Mouse (Mus musculus) midbrain, embryonic 13.5 days (tissue): Measurements from ENCODE around the gene Pcbp1. TPM values are rescaled to one million over a fixed set of nuclear protein-coding genes. Genes with fewer than 3 reads are reported as not detected.
"Not testable (repeated sequence)": the region's sequence is repeated elsewhere in the genome, so short reads cannot be mapped to it uniquely, and the experiment has no call there.

ENCODE experiments used
- ATAC-seq: fragments of 200-750 bp; cut with Nextera tagmentation; 2 replicates; pipeline ENCODE4 v1.8.0; 2017; ENCODE audit warnings: mild to moderate bottlenecking, moderate TSS enrichment, moderate library complexity
- H3K27ac ChIP-seq: fragments of 300-500 bp; sonication (generic); 2 replicates; pipeline ENCODE4 v1.5.1; 2015; ENCODE audit warnings: inconsistent platforms, mild to moderate bottlenecking, moderate library complexity
- H3K27me3 ChIP-seq: fragments of 300-500 bp; sonication (generic); 2 replicates; pipeline ENCODE4 v1.6.1; 2015; ENCODE audit warnings: mild to moderate bottlenecking, inconsistent platforms
- H3K36me3 ChIP-seq: fragments of 300-500 bp; sonication (generic); 2 replicates; pipeline ENCODE4 v1.6.1; 2015; ENCODE audit warnings: mild to moderate bottlenecking, inconsistent platforms
- H3K4me1 ChIP-seq: fragments of 300-500 bp; sonication (generic); replicated peaks from 2 replicates; pipeline ENCODE4 v1.6.1; 2015; ENCODE audit warnings: inconsistent platforms
- H3K4me2 ChIP-seq: fragments of 300-500 bp; sonication (generic); replicated peaks from 2 replicates; pipeline ENCODE4 v1.6.1; 2015; ENCODE audit warnings: moderate library complexity, mild to moderate bottlenecking, inconsistent platforms
- H3K4me3 ChIP-seq: fragments of 300-500 bp; sonication (generic); replicated peaks from 2 replicates; pipeline ENCODE4 v1.5.1; 2015; ENCODE audit warnings: mild to moderate bottlenecking, inconsistent platforms
- H3K9ac ChIP-seq: fragments of 300-500 bp; sonication (generic); replicated peaks from 2 replicates; pipeline ENCODE4 v1.6.1; 2015; ENCODE audit warnings: mild to moderate bottlenecking, inconsistent platforms
- H3K9me3 ChIP-seq: fragments of 300-500 bp; sonication (generic); 2 replicates; pipeline ENCODE4 v1.6.1; 2016; ENCODE audit warnings: mild to moderate bottlenecking, inconsistent platforms
- WGBS: fragments of 180-500 bp; shearing (Covaris S2); methylation state at CpG from one replicate; pipeline ENCODE4 v1.1.7; 2015; 5-methylcytosine and 5-hydroxymethylcytosine counted together
- polyA plus RNA-seq: library from polyadenylated mRNA; unstranded; fragments of >200 nt; fragmentation: Nextera tagmentation; extraction: Ambion mirVana; gene quantifications from 2 replicates; pipeline ENCODE4 v1.2.1, GENCODE M21; 2015

Gene Pcbp1
- 246 and 342 TPM in 2 replicates for polyA plus RNA-seq

GRCm38 (mm10) chr6:86526032-86526960 lies at the start of gene Pcbp1:
Gene Pcbp1, minus strand, starts transcription at chr6:86526321.
- Histone ChIP-seq H3K9ac (peak within 1 kb of the TSS; percentile 98), H3K9me3 (no peaks in the 10 kb centered on the region), H3K27me3 (no peaks in the 10 kb centered on the region), H3K4me3 (peak within 1 kb of the TSS; percentile 91), H3K4me2 (peak within 1 kb of the TSS; percentile 95), H3K4me1 (peaks cover 31% of the 10 kb centered on the region), H3K36me3 (peaks cover 27% of the 10 kb centered on the region), H3K27ac (peak within 1 kb of the TSS; percentile 100)
- peak; percentile 83 for ATAC-seq
- WGBS = under 1% methylated on average over 97 of the region's 120 CpGs

- no peak overlapping the region for H3K4me2 ChIP-seq
- H3K27ac ChIP-seq = no peak overlapping the region
- H3K4me3 ChIP-seq = no peak overlapping the region
- no peaks in the 10 kb centered on the region for H3K9me3 ChIP-seq
- H3K9ac ChIP-seq = no peak overlapping the region
- WGBS = 94% methylated on average over 3 of the region's 3 CpGs
- no peaks in the 10 kb centered on the region for H3K36me3 ChIP-seq
- no peak for ATAC-seq
- no peaks in the 10 kb centered on the region for H3K27me3 ChIP-seq
- peaks cover 5% of the 10 kb centered on the region; the same call in 1 of the 2 replicates for H3K4me1 ChIP-seq
Observed at GRCm38 (mm10) chr6:86574495-86574894, 48.4 kb upstream of the Pcbp1 start.

- no peaks in the 10 kb centered on the region for H3K27me3 ChIP-seq
- no peaks in the 10 kb centered on the region for H3K9me3 ChIP-seq
- peaks cover 14% of the 10 kb centered on the region for H3K36me3 ChIP-seq
- no peak overlapping the region for H3K27ac ChIP-seq
- no peak for ATAC-seq
- peaks cover 9% of the 10 kb centered on the region; the same call in 1 of the 2 replicates for H3K4me1 ChIP-seq
- no peak overlapping the region for H3K4me3 ChIP-seq
- WGBS = 61% methylated on average over 9 of the region's 9 CpGs
- H3K9ac ChIP-seq = no peak overlapping the region
- no peak overlapping the region for H3K4me2 ChIP-seq
Observed at GRCm38 (mm10) chr6:86570830-86571229, 44.7 kb upstream of the Pcbp1 start.

- no peak overlapping the region for H3K4me3 ChIP-seq
- WGBS = 65% methylated on average over 3 of the region's 3 CpGs
- ATAC-seq = no peak
- H3K27me3 ChIP-seq = no peaks in the 10 kb centered on the region
- H3K9ac ChIP-seq = no peak overlapping the region
- peaks cover 28% of the 10 kb centered on the region for H3K36me3 ChIP-seq
- peaks cover 9% of the 10 kb centered on the region; the same call in 1 of the 2 replicates for H3K4me1 ChIP-seq
- no peaks in the 10 kb centered on the region for H3K9me3 ChIP-seq
- H3K4me2 ChIP-seq = no peak overlapping the region
- peak overlapping the region; percentile 62 for H3K27ac ChIP-seq
Observed at GRCm38 (mm10) chr6:86569461-86569820, 43.3 kb upstream of the Pcbp1 start.

GRCm38 (mm10) chr6:86568816-86569460 lies 42.8 kb upstream of the Pcbp1 start:
- Histone ChIP-seq H3K36me3 (peaks cover 31% of the 10 kb centered on the region), H3K27me3 (no peaks in the 10 kb centered on the region), H3K9ac (no peak overlapping the region), H3K4me2 (no peak overlapping the region), H3K27ac (peak overlapping the region; percentile 62), H3K9me3 (no peaks in the 10 kb centered on the region), H3K4me3 (no peak overlapping the region), H3K4me1 (peaks cover 9% of the 10 kb centered on the region; the same call in 1 of the 2 replicates)
- ATAC-seq = no peak
- WGBS = 29% methylated on average over 3 of the region's 3 CpGs

- Histone ChIP-seq H3K4me2 (no peak overlapping the region), H3K4me1 (peaks cover 9% of the 10 kb centered on the region; the same call in 1 of the 2 replicates), H3K27ac (no peak overlapping the region), H3K36me3 (peaks cover 54% of the 10 kb centered on the region), H3K27me3 (no peaks in the 10 kb centered on the region), H3K4me3 (no peak overlapping the region), H3K9ac (no peak overlapping the region), H3K9me3 (no peaks in the 10 kb centered on the region)
- ATAC-seq = no peak
- 94% methylated on average over 2 of the region's 2 CpGs for WGBS
Observed at GRCm38 (mm10) chr6:86565782-86566181, 39.7 kb upstream of the Pcbp1 start.

- not testable (repeated sequence) for H3K27ac ChIP-seq, H3K27me3 ChIP-seq, H3K9me3 ChIP-seq, H3K9ac ChIP-seq, ATAC-seq, H3K4me2 ChIP-seq, H3K4me3 ChIP-seq, H3K4me1 ChIP-seq
- peaks cover 68% of the 10 kb centered on the region for H3K36me3 ChIP-seq
- WGBS = 85% methylated on average over 1 of the region's 1 CpGs
Observed at GRCm38 (mm10) chr6:86557182-86557581, 31.1 kb upstream of the Pcbp1 start.

- no peaks in the 10 kb centered on the region for H3K4me1 ChIP-seq
- WGBS = 94% methylated on average over 3 of the region's 3 CpGs
- no peak overlapping the region for H3K4me2 ChIP-seq
- no peak overlapping the region for H3K9ac ChIP-seq
- H3K27me3 ChIP-seq = no peaks in the 10 kb centered on the region
- ATAC-seq = no peak
- peaks cover 70% of the 10 kb centered on the region for H3K36me3 ChIP-seq
- H3K9me3 ChIP-seq = no peaks in the 10 kb centered on the region
- no peak overlapping the region for H3K27ac ChIP-seq
- no peak overlapping the region for H3K4me3 ChIP-seq
Observed at GRCm38 (mm10) chr6:86556345-86557058, 30.4 kb upstream of the Pcbp1 start.

- no peaks in the 10 kb centered on the region for H3K9me3 ChIP-seq
- no peaks in the 10 kb centered on the region for H3K27me3 ChIP-seq
- WGBS = 38% methylated on average over 1 of the region's 1 CpGs
- H3K4me2 ChIP-seq = no peak overlapping the region
- peaks cover 78% of the 10 kb centered on the region for H3K36me3 ChIP-seq
- H3K27ac ChIP-seq = no peak overlapping the region
- ATAC-seq = no peak
- no peak overlapping the region for H3K9ac ChIP-seq
- no peak overlapping the region for H3K4me3 ChIP-seq
- H3K4me1 ChIP-seq = no peaks in the 10 kb centered on the region
Observed at GRCm38 (mm10) chr6:86550587-86550986, 24.5 kb upstream of the Pcbp1 start.

- no peak overlapping the region for H3K9ac ChIP-seq
- H3K4me3 ChIP-seq = no peak overlapping the region
- H3K9me3 ChIP-seq = no peaks in the 10 kb centered on the region
- H3K36me3 ChIP-seq = peaks cover 81% of the 10 kb centered on the region
- no peaks in the 10 kb centered on the region for H3K4me1 ChIP-seq
- no peak for ATAC-seq
- no peak overlapping the region for H3K4me2 ChIP-seq
- H3K27me3 ChIP-seq = no peaks in the 10 kb centered on the region
- WGBS = 96% methylated on average over 8 of the region's 8 CpGs
- no peak overlapping the region for H3K27ac ChIP-seq
Observed at GRCm38 (mm10) chr6:86547880-86548367, 21.8 kb upstream of the Pcbp1 start.

GRCm38 (mm10) chr6:86547228-86547755 lies 21.2 kb upstream of the Pcbp1 start:
- WGBS = 97% methylated on average over 1 of the region's 1 CpGs
- H3K4me3 ChIP-seq = no peak overlapping the region
- H3K27ac ChIP-seq = no peak overlapping the region
- H3K36me3 ChIP-seq = peaks cover 79% of the 10 kb centered on the region
- no peak overlapping the region for H3K9ac ChIP-seq
- no peaks in the 10 kb centered on the region for H3K27me3 ChIP-seq
- no peak overlapping the region for H3K4me2 ChIP-seq
- no peak for ATAC-seq
- no peaks in the 10 kb centered on the region for H3K9me3 ChIP-seq
- no peaks in the 10 kb centered on the region for H3K4me1 ChIP-seq
